Mouse (Mus musculus) heart, embryonic 11.5 days (tissue): ENCODE results near the gene Foxo6. TPM values are rescaled to one million over a fixed set of nuclear protein-coding genes. Genes with fewer than 3 reads are reported as not detected.

ENCODE experiments used
- ATAC-seq: fragments of 200-750 bp; cut with Nextera tagmentation; replicated peaks from 2 replicates; pipeline ENCODE4 v1.8.0; 2017; ENCODE audit warnings: moderate library complexity; ENCODE audit not compliant: insufficient number of reproducible peaks, low FRiP score, low TSS enrichment
- H3K27ac ChIP-seq: fragments of 300-500 bp; sonication (generic); 2 replicates; pipeline ENCODE4 v1.5.1; 2014; ENCODE audit warnings: mild to moderate bottlenecking, low read depth, low read length
- H3K27me3 ChIP-seq: fragments of 300-500 bp; sonication (generic); 2 replicates; pipeline ENCODE4 v1.6.1; 2014; ENCODE audit warnings: mild to moderate bottlenecking, low read length, mixed read lengths; ENCODE audit not compliant: control insufficient read depth, insufficient read depth
- H3K36me3 ChIP-seq: fragments of 300-500 bp; sonication (generic); 2 replicates; pipeline ENCODE4 v1.6.1; 2014; ENCODE audit warnings: mild to moderate bottlenecking, low read length, moderate library complexity, mixed read lengths; ENCODE audit not compliant: control insufficient read depth, insufficient read depth
- H3K4me1 ChIP-seq: fragments of 300-500 bp; sonication (generic); 2 replicates; pipeline ENCODE4 v1.6.1; 2014; ENCODE audit warnings: low read length; ENCODE audit not compliant: control insufficient read depth, insufficient read depth
- H3K4me2 ChIP-seq: fragments of 300-500 bp; sonication (generic); 2 replicates; pipeline ENCODE4 v1.6.1; 2014; ENCODE audit warnings: mild to moderate bottlenecking, moderate library complexity
- H3K4me3 ChIP-seq: fragments of 300-500 bp; sonication (generic); 2 replicates; pipeline ENCODE4 v1.5.1; 2014; ENCODE audit warnings: low read depth, low read length
- H3K9ac ChIP-seq: fragments of 300-500 bp; sonication (generic); 2 replicates; pipeline ENCODE4 v1.6.1; 2014; ENCODE audit warnings: mild to moderate bottlenecking, low read depth, low read length, moderate library complexity
- H3K9me3 ChIP-seq: fragments of 300-500 bp; sonication (generic); replicated peaks from 2 replicates; pipeline ENCODE4 v1.6.1; 2016; ENCODE audit warnings: low read length; ENCODE audit not compliant: control insufficient read depth
- WGBS: fragments of 180-500 bp; shearing (Covaris S2); extraction: QIAGEN DNeasy Blood & Tissue Kit; methylation state at CpG from one replicate; pipeline ENCODE4 v1.1.7; 2014; ENCODE audit not compliant: insufficient replicate concordance; 5-methylcytosine and 5-hydroxymethylcytosine counted together
- polyA plus RNA-seq: library from polyadenylated mRNA; unstranded; fragments of >200 nt; fragmentation: Nextera tagmentation; extraction: Ambion mirVana; gene quantifications from 2 replicates; pipeline ENCODE4 v1.2.1, GENCODE M21; 2014

Foxo6 gene
- polyA plus RNA-seq, 1 experiment from 2014 or later, result 0.29 TPM

DNA sequence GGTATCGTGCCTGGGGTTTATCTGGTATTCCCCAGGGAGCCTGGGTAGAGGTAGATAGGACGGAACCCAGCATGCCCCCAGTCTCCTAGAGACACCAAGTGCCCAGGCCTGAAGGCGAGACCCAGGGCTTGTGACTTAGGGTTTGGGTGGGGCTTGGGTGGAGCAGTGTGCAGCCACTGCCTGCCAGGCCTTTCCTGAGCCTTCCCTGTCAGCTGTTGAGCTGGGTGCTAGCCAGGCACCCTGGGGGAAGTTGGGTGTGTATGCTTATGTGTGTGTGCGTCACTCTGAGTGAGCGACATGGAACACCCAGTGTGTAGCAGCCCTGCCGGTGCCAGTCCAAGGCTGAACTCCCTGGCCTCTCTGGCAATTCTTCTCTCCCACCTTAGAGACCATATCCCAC, 63.3 kb downstream of the Foxo6 start:
- peaks cover 2% of the 10 kb centered on the region; the same call in 1 of the 2 replicates for H3K27me3 ChIP-seq
- no peak overlapping the region for H3K4me3 ChIP-seq
- H3K9ac ChIP-seq, result no peak overlapping the region
- 88% methylated on average over 6 of the region's 6 CpGs for WGBS
- no peaks in the 10 kb centered on the region for H3K9me3 ChIP-seq
- no peak overlapping the region for H3K4me2 ChIP-seq
- peaks cover 3% of the 10 kb centered on the region; the same call in 1 of the 2 replicates for H3K4me1 ChIP-seq
- no peak for ATAC-seq
- H3K36me3 ChIP-seq, result no peaks in the 10 kb centered on the region
- no peak overlapping the region for H3K27ac ChIP-seq

DNA sequence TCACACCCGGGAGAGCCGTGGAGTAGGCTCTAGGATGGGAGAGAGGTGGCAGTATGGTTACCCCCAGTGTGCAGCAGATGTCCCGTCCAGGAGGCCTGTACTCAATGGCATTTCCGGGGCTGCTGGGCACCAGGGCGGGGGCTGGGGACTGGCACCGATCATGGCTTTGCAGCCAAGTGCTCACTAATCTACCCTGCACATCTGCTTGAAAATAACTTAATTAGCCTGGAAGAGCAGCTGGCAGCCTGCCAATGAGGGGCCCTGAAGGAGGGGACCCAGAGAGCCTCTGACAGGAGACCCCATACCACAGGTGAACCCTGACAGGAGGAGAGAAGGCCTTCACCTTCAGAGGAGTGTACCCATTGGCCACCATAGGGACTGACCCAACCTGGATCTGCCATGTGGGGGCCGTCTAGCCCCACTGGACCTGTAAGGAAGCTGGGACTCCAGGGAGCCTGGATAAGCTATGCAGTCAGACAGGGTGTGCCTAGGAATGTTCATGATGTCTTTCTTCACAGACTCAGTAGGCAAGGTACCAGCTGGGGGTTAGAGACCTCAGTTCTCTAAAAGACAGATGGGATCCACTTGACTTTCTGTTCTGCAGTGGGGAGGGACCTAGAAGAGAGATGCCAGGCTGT, 63.9 kb downstream of the Foxo6 start:
- Histone ChIP-seq H3K27ac (no peak overlapping the region), H3K9me3 (no peaks in the 10 kb centered on the region), H3K36me3 (no peaks in the 10 kb centered on the region), H3K4me2 (no peak overlapping the region), H3K4me1 (peaks cover 3% of the 10 kb centered on the region; the same call in 1 of the 2 replicates), H3K4me3 (no peak overlapping the region), H3K27me3 (peaks cover 2% of the 10 kb centered on the region; the same call in 1 of the 2 replicates), H3K9ac (no peak overlapping the region)
- no peak for ATAC-seq
- 73% methylated on average over 7 of the region's 7 CpGs for WGBS

DNA sequence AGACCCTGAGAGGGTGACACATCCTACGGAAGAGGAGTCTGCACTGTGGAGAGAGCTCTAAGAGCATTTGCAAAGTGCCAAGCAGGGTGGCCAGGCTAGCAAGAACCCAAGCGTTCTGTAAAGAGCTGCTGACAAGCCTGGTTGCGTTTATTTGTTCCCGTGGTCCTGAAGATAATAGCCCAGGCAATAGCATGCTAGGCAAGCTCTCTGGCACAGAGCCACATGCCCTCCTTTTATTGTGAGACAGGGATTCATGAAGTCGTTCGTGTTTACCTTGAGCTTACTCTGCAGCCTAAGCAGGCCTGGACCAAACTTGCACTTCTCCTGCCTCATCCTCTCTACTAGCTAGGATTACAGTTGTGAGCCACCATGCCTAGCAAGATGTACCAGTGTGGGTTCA, 65.4 kb downstream of the Foxo6 start:
- ATAC-seq, result no peak
- WGBS, result 36% methylated on average over 6 of the region's 6 CpGs
- H3K4me3 ChIP-seq, result no peak overlapping the region
- no peaks in the 10 kb centered on the region for H3K36me3 ChIP-seq
- no peak overlapping the region for H3K4me2 ChIP-seq
- 0 out of 2 replicates have a peak overlapping the region, but pooled peaks have one; percentile 34 for H3K9ac ChIP-seq
- H3K27ac ChIP-seq, result no peak overlapping the region
- H3K27me3 ChIP-seq, result peaks cover 2% of the 10 kb centered on the region; the same call in 1 of the 2 replicates
- peaks cover 3% of the 10 kb centered on the region; the same call in 1 of the 2 replicates for H3K4me1 ChIP-seq
- H3K9me3 ChIP-seq, result no peaks in the 10 kb centered on the region

DNA sequence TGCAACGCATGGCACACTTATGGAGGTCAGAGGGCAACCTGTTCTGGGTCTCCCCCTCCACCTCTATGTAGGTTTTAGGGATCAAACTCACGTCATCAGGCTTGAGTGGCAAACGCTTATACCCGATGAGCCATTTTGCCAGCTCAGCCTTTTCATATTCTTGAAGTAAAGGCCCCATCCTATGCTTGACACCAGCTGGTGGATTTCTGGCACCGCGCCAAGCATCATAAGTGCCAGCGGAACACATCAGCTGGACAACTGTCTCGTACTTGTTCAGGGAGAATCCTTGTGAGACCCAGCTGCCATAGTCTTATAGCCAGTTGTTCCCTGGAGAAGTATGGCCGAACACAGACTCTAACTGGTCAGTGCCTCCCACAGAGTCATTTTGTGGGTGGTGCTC, 68.3 kb downstream of the Foxo6 start:
- 77% methylated on average over 9 of the region's 9 CpGs for WGBS
- H3K4me3 ChIP-seq, result no peak overlapping the region
- no peak for ATAC-seq
- no peaks in the 10 kb centered on the region for H3K36me3 ChIP-seq
- H3K9me3 ChIP-seq, result no peaks in the 10 kb centered on the region
- no peak overlapping the region for H3K27ac ChIP-seq
- H3K27me3 ChIP-seq, result peaks cover 2% of the 10 kb centered on the region; the same call in 1 of the 2 replicates
- H3K4me2 ChIP-seq, result no peak overlapping the region
- peaks cover 3% of the 10 kb centered on the region; the same call in 1 of the 2 replicates for H3K4me1 ChIP-seq
- no peak overlapping the region for H3K9ac ChIP-seq

Other genes starting within 250 kb of the Foxo6 start
- not detected in 2 replicates for gene AL607142.1, start 222.4 kb downstream of the Foxo6 start, polyA plus RNA-seq
- gene Edn2, start 126.1 kb downstream of the Foxo6 start, polyA plus RNA-seq, result 0.30 and 0.87 TPM in 2 replicates
- gene Scmh1, start 117.9 kb upstream of the Foxo6 start, polyA plus RNA-seq, result 67.0 and 72.9 TPM in 2 replicates
- 0.24 TPM in 1 of 2 replicates, not detected in the other for gene Slfnl1, start 244.9 kb upstream of the Foxo6 start, polyA plus RNA-seq